Mouse (Mus musculus) mouse trophoblast stem cell (cell line): ENCODE data around the gene Gm15097.
"Not testable (repeated sequence)": the region's sequence is repeated elsewhere in the genome, so short reads cannot be mapped to it uniquely, and the experiment has no call there.

Source experiments
- in situ Hi-C, 2 experiments: fragments of 300-500 bp; cut with MseI, MboI; formaldehyde crosslinking; loops; 2 replicates in 1 of 2; 3 replicates in 1 of 2; pipeline ENCODE4 v1.15.1; 2025

Gm15097 gene

DNA sequence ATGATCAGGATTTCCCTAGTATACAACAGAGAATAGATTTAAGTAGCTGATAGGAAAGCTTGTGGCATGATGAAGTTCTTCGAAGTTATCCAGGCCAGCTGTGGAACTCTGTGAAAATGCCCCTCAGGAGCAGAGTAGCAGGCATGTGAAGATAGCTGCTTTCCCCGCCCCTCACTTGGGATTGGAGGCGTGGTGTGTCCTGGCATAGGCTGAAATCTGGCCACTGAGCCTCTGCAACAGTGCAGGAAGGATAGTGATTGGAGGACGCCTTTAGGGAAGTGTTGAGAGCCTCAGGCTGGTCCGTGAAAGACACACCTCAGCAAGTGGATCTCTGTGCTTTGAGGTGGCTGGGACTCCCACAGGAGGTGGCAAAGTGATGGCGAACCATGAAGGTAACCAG is at the start of gene Gm15097:
Gene Gm15097 (plus strand): TSS at position 301 of the 400 bp plus-strand sequence.
- in situ Hi-C loops: loop anchor here in 1 of 2 experiments (25.0 kb wide), 1 partner anchor 922 kb away; the partner anchor contains the start of gene Luzp4

DNA sequence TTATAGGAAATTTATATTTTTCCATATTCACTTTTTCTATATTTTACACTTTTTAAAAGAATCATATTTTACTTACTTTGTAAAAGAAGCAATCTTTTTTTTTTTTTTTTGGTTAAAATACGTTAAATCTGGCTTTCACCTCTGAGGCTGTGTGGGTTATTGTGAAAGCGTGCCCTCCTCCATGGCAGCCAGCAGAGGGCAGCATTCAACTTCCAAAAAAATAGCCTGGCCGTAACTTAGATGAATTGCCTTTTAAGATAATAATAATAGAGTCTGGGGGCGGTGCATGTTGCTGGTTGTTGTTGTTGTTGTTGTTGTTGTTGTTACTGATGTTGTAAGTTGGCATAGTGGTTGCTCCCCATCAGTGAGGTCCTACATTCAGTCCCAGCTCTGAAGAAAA is 21.4 kb upstream of the Gm15097 start:
- in situ Hi-C loops: not testable (repeated sequence)

DNA sequence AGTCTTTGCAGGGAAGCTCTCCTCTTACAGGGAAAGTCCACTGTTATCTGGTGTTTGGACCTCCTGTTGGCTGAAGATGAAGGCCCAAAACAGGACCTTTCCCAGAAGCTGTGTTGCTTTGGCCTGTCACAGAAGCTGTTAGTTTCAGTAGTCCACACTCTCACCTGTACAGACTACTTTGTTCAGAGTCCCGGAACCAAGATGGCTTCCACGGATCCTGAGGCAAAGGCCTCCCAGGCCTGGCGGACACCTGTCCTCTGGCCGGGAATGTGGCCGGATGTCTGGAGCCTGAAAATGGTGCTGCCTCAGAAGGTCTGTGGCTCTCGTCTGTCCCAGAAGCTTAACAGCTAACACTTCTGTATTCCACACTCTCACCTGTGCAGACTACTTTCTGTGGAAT is 26.9 kb downstream of the Gm15097 start:
- in situ Hi-C loops: not testable (repeated sequence)
